Mouse (Mus musculus): Measurements from ENCODE around the gene Ptges. TPM values are rescaled to one million over a fixed set of nuclear protein-coding genes. Genes with fewer than 3 reads are reported as not detected.

Ptges gene
- 5.0 TPM for polyA plus RNA-seq (2015; fragmentation: Illumina TruSeq; extraction: RNeasy Lipid Tissue Mini Kit (QIAGEN cat#74804); ENCODE audit: low read depth, low replicate concordance)

GRCm38 (mm10) chr2:30929483-30930045 is at the start of gene Ptges:
Gene Ptges, minus strand, starts transcription at chr2:30929863.

GRCm38 (mm10) chr2:30967352-30968327 is 38.0 kb upstream of the Ptges start, which contains the start of gene Tor1a:
Gene Tor1a, minus strand, starts transcription at chr2:30967933.

GRCm38 (mm10) chr2:30952824-30953490 is 23.3 kb upstream of the Ptges start, which contains the start of gene Tor1b:
Gene Tor1b, plus strand, starts transcription at chr2:30952959.

Other genes starting within 250 kb of the Ptges start
- 7.1 TPM for gene 1700001O22Rik, start 126.2 kb downstream of the Ptges start, polyA plus RNA-seq (2015; fragmentation: Illumina TruSeq; extraction: RNeasy Lipid Tissue Mini Kit (QIAGEN cat#74804); ENCODE audit: low read depth, low replicate concordance)
- gene Ntmt1, start 122.0 kb downstream of the Ptges start, polyA plus RNA-seq (2015; fragmentation: Illumina TruSeq; extraction: RNeasy Lipid Tissue Mini Kit (QIAGEN cat#74804); ENCODE audit: low read depth, low replicate concordance), result 39.7 TPM
- gene Asb6, start 99.5 kb downstream of the Ptges start, polyA plus RNA-seq (2015; fragmentation: Illumina TruSeq; extraction: RNeasy Lipid Tissue Mini Kit (QIAGEN cat#74804); ENCODE audit: low read depth, low replicate concordance), result 29.0 TPM
- 1.1 TPM for gene Prrx2, start 94.9 kb downstream of the Ptges start, polyA plus RNA-seq (2015; fragmentation: Illumina TruSeq; extraction: RNeasy Lipid Tissue Mini Kit (QIAGEN cat#74804); ENCODE audit: low read depth, low replicate concordance)
- 29.3 TPM for gene Tor1b, start 23.1 kb upstream of the Ptges start, polyA plus RNA-seq (2015; fragmentation: Illumina TruSeq; extraction: RNeasy Lipid Tissue Mini Kit (QIAGEN cat#74804); ENCODE audit: low read depth, low replicate concordance)
- 57.1 TPM for gene Tor1a, start 38.1 kb upstream of the Ptges start, polyA plus RNA-seq (2015; fragmentation: Illumina TruSeq; extraction: RNeasy Lipid Tissue Mini Kit (QIAGEN cat#74804); ENCODE audit: low read depth, low replicate concordance)
- gene BC005624, start 52.3 kb upstream of the Ptges start, polyA plus RNA-seq (2015; fragmentation: Illumina TruSeq; extraction: RNeasy Lipid Tissue Mini Kit (QIAGEN cat#74804); ENCODE audit: low read depth, low replicate concordance), result 85.4 TPM
- 42.2 TPM for gene Usp20, start 52.4 kb upstream of the Ptges start, polyA plus RNA-seq (2015; fragmentation: Illumina TruSeq; extraction: RNeasy Lipid Tissue Mini Kit (QIAGEN cat#74804); ENCODE audit: low read depth, low replicate concordance)
- gene Fnbp1, start 212.1 kb upstream of the Ptges start, polyA plus RNA-seq (2015; fragmentation: Illumina TruSeq; extraction: RNeasy Lipid Tissue Mini Kit (QIAGEN cat#74804); ENCODE audit: low read depth, low replicate concordance), result 94.0 TPM
- 24.5 TPM for gene Gpr107, start 222.5 kb upstream of the Ptges start, polyA plus RNA-seq (2015; fragmentation: Illumina TruSeq; extraction: RNeasy Lipid Tissue Mini Kit (QIAGEN cat#74804); ENCODE audit: low read depth, low replicate concordance)